Mouse (Mus musculus): ENCODE measurements around the gene Hipk2.

- TF ChIP-seq CTCF (IDR thresholded peaks at IDR 0.05; ENCODE audit: low read depth) (no peak), EP300 (optimal IDR thresholded peaks at IDR 0.05) (no peak)
Measured at GRCm38 (mm10) chr6:38755961-38756360, 120.0 kb downstream of the Hipk2 start.
